Mouse (Mus musculus) naive thymus-derived CD4-positive, alpha-beta T cell, adult 2 months (primary cell): ENCODE results near the gene Klrb1c.
A peak's percentile ranks its signal among the peaks of the same experiment; 100 is the strongest.
"Not testable (repeated sequence)": the region's sequence is repeated elsewhere in the genome, so short reads cannot be mapped to it uniquely, and the experiment has no call there.

Source experiments
- DNase-seq: peaks from one replicate; pipeline ENCODE4 v3.0.0-alpha.2; 2011; ENCODE audit warnings: low read depth

The Klrb1c gene

GRCm38 (mm10) chr6:128755402-128755763 is 33.6 kb downstream of the Klrb1c start:
- DNase-seq, result not testable (repeated sequence)

- not testable (repeated sequence) for DNase-seq
These were observed 34.1 kb downstream of the Klrb1c start for GRCm38 (mm10) chr6:128754748-128755401.

GRCm38 (mm10) chr6:128754265-128754664 is 34.8 kb downstream of the Klrb1c start:
- peak; percentile 58 for DNase-seq

GRCm38 (mm10) chr6:128753610-128754224 is 35.3 kb downstream of the Klrb1c start:
- DNase-seq, result peak; percentile 73

GRCm38 (mm10) chr6:128747006-128747405 is 42.0 kb downstream of the Klrb1c start:
- not testable (repeated sequence) for DNase-seq

GRCm38 (mm10) chr6:128737445-128737844 is 51.6 kb downstream of the Klrb1c start:
- DNase-seq, result no peak

- peak; percentile 45 for DNase-seq
These were observed 52.9 kb downstream of the Klrb1c start for GRCm38 (mm10) chr6:128736100-128736499.

GRCm38 (mm10) chr6:128734896-128735295 is 54.1 kb downstream of the Klrb1c start:
- no peak for DNase-seq

- DNase-seq, result no peak
These were observed 54.9 kb downstream of the Klrb1c start for GRCm38 (mm10) chr6:128733908-128734679.

- DNase-seq, result no peak
These were observed 57.0 kb downstream of the Klrb1c start for GRCm38 (mm10) chr6:128732032-128732431.
